Mouse (Mus musculus) mature B cell (primary cell): Measurements from ENCODE around the gene A630010A05Rik.
"Not testable (repeated sequence)": the region's sequence is repeated elsewhere in the genome, so short reads cannot be mapped to it uniquely, and the experiment has no call there.

Experiments
- in situ Hi-C: fragments of 300-500 bp; cut with MboI; formaldehyde crosslinking; loops from 2 replicates; pipeline ENCODE4 v1.14.3; 2019

The A630010A05Rik gene

GRCm38 (mm10) chr16:14562017-14562416 lies at the start of gene A630010A05Rik:
TSS of gene A630010A05Rik (plus strand) at chr16:14562317.
- in situ Hi-C loops: no loop called here

- in situ Hi-C loops: no loop called here
Observed at GRCm38 (mm10) chr16:14535766-14536165, 26.4 kb upstream of the A630010A05Rik start.

GRCm38 (mm10) chr16:14557191-14557590 lies 4.9 kb upstream of the A630010A05Rik start:
- in situ Hi-C loops: not testable (repeated sequence)
